Mouse (Mus musculus) brown adipose tissue, adult 24 weeks (tissue): Measurements from ENCODE around the gene Pfdn4. TPM values are rescaled to one million over a fixed set of nuclear protein-coding genes. Genes with fewer than 3 reads are reported as not detected.

Experiments used
- H3K27ac ChIP-seq: fragments of 200-500 bp; replicated peaks from 2 replicates; pipeline ENCODE4 v1.5.1; 2012; ENCODE audit warnings: low read depth, mild to moderate bottlenecking, low read length
- H3K4me1 ChIP-seq: fragments of 200-500 bp; 2 replicates; pipeline ENCODE4 v1.6.1; 2012; ENCODE audit warnings: low read length, mixed read lengths; ENCODE audit not compliant: control insufficient read depth, insufficient read depth, insufficient read length
- H3K4me3 ChIP-seq: fragments of 200-500 bp; 2 replicates; pipeline ENCODE4 v1.5.1; 2012; ENCODE audit warnings: low read depth, mild to moderate bottlenecking, low read length, moderate library complexity; ENCODE audit not compliant: insufficient read depth
- polyA plus RNA-seq: library from polyadenylated mRNA; stranded (reverse); fragments of >200 nt; gene quantifications from 2 replicates; pipeline ENCODE4 v1.2.4, GENCODE M21; 2012; ENCODE audit not compliant: missing spikeins, insufficient read depth, insufficient read length

The Pfdn4 gene
- polyA plus RNA-seq, 1 experiment = 69.2 TPM

GRCm38 (mm10) chr2:170552088-170552487 is 55.9 kb downstream of the Pfdn4 start:
- no peak overlapping the region for H3K4me3 ChIP-seq
- H3K4me1 ChIP-seq = no peaks in the 10 kb centered on the region
- no peak overlapping the region for H3K27ac ChIP-seq

GRCm38 (mm10) chr2:170563956-170564855 is 68.0 kb downstream of the Pfdn4 start:
- H3K4me1 ChIP-seq = no peaks in the 10 kb centered on the region
- H3K27ac ChIP-seq = no peak overlapping the region
- no peak overlapping the region for H3K4me3 ChIP-seq

- Histone ChIP-seq H3K4me3 (no peak overlapping the region), H3K4me1 (no peaks in the 10 kb centered on the region), H3K27ac (no peak overlapping the region)
Measured at GRCm38 (mm10) chr2:170564995-170565394, 68.8 kb downstream of the Pfdn4 start.

Other genes starting within 250 kb of the Pfdn4 start
- 0.63 TPM in 1 of 2 replicates, not detected in the other for gene Bcas1, start 68.6 kb upstream of the Pfdn4 start, polyA plus RNA-seq
- not detected in 2 replicates for gene Cyp24a1, start 717 bp downstream of the Pfdn4 start, polyA plus RNA-seq
- gene 4930470P17Rik, start 105.6 kb downstream of the Pfdn4 start, polyA plus RNA-seq = not detected in 2 replicates
- 0.59 TPM in 1 of 2 replicates, not detected in the other for gene Dok5, start 235.4 kb downstream of the Pfdn4 start, polyA plus RNA-seq